Mouse (Mus musculus) cerebellum, postnatal 25 days (tissue): ENCODE data around the gene Syne4.

Source experiments
- DNase-seq, 2 experiments: peaks; one replicate each; pipeline ENCODE4 v3.0.0; 2021; ENCODE audit warnings: mixed read lengths in 2 of 2

Gene Syne4

GRCm38 (mm10) chr7:30332622-30333259, 18.1 kb downstream of the Syne4 start:
- DNase-seq: no peak

GRCm38 (mm10) chr7:30333436-30333835, 18.8 kb downstream of the Syne4 start:
- DNase-seq: peak; percentile 88 to 91

- DNase-seq: peak; percentile 47 to 70
Observed at GRCm38 (mm10) chr7:30334563-30334962, 20.0 kb downstream of the Syne4 start.

GRCm38 (mm10) chr7:30335688-30336087, 21.1 kb downstream of the Syne4 start:
- DNase-seq: no peak

GRCm38 (mm10) chr7:30336384-30336783, 21.8 kb downstream of the Syne4 start:
- peak; percentile 92 to 96 for DNase-seq

- peak; percentile 82 to 85 for DNase-seq
Observed at GRCm38 (mm10) chr7:30339432-30340109, 25.0 kb downstream of the Syne4 start.

- no peak for DNase-seq
Observed at GRCm38 (mm10) chr7:30346635-30347379, 32.2 kb downstream of the Syne4 start.

GRCm38 (mm10) chr7:30347828-30348227, 33.2 kb downstream of the Syne4 start:
- DNase-seq: peak; percentile 88 to 93

- peak; percentile 80 to 86 for DNase-seq
Observed at GRCm38 (mm10) chr7:30353279-30353822, 38.7 kb downstream of the Syne4 start.

GRCm38 (mm10) chr7:30354059-30354458, 39.5 kb downstream of the Syne4 start:
- DNase-seq: peak in 1 of 2 experiments; percentile 12

GRCm38 (mm10) chr7:30358378-30359186, 44.0 kb downstream of the Syne4 start:
- no peak for DNase-seq

GRCm38 (mm10) chr7:30359276-30359865, 44.8 kb downstream of the Syne4 start:
- DNase-seq: no peak

- no peak for DNase-seq
Observed at GRCm38 (mm10) chr7:30360028-30360427, 45.4 kb downstream of the Syne4 start.

- peak; percentile 77 to 91 for DNase-seq
Observed at GRCm38 (mm10) chr7:30362652-30363343, 48.2 kb downstream of the Syne4 start, which contains the start of gene Lrfn3. Gene Lrfn3 (minus strand): TSS chr7:30362772.

GRCm38 (mm10) chr7:30363344-30363738, 48.7 kb downstream of the Syne4 start:
- peak in 1 of 2 experiments; percentile 37 for DNase-seq

- no peak for DNase-seq
Observed at GRCm38 (mm10) chr7:30367466-30367865, 52.9 kb downstream of the Syne4 start.
